Mouse (Mus musculus): ENCODE data around the gene Fam129a.

The Fam129a gene

DNA sequence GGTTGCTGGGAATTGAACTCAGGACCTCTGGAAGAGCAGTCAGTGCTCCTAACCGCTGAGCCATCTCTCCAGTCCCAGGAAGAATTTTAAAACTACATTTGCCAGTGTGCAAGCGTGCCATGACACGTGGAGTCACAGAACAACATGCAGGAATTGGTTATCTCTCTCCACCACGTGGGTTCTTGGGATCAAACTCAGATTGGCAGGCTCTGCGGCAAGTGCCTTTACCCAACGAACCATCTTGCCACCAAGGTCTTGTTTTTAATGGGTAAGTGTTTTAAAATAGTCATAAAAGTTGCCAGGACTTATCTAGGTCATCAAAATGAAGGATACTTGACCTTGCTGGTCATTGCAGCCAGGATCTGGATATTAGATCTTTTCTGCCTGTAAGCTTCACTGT, 187.3 kb downstream of the Fam129a start:
- H3K9me3 ChIP-seq (ENCODE audit: low read length), result no peaks in the 10 kb centered on the region
- no peak overlapping the region for H3K4me3 ChIP-seq (replicated peaks; ENCODE audit: low read length)
- TF ChIP-seq POU5F1 (IDR thresholded peaks at IDR 0.05; ENCODE audit: borderline replicate concordance, low read length) (no peak), NANOG (IDR thresholded peaks at IDR 0.05; ENCODE audit: borderline replicate concordance, low read length) (no peak), CTCF (conservative IDR thresholded peaks at IDR 0.05; ENCODE audit: low read length) (no peak)
- peaks cover 27% of the 10 kb centered on the region for H3K4me1 ChIP-seq (replicated peaks; ENCODE audit: low read depth, low read length)
- H3K36me3 ChIP-seq (ENCODE audit: insufficient read depth, low read length), result peaks cover 23% of the 10 kb centered on the region
- H3K27me3 ChIP-seq (ENCODE audit: insufficient read depth, low read length), result no peaks in the 10 kb centered on the region

DNA sequence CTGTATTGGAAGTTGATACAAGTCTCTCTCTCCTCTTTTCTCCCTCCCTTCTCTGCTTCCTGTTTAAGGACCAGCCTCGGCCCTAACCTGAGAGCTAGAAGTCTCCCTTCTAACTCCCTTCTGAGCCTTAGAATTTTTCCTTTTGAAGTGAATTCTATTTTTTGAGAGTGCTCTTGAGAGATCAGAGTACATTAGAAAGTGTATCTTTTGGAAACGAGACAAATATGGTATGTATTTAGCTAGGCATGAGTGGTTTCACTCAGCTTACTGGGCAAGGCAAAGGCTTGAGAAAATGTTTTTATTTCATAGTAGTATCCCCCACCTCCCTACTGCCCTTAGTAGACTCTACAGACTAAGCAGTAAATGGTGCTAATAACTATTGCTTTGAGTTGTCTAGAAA, 188.0 kb downstream of the Fam129a start:
- Histone ChIP-seq H3K36me3 (ENCODE audit: insufficient read depth, low read length) (peaks cover 23% of the 10 kb centered on the region), H3K4me3 (replicated peaks; ENCODE audit: low read length) (no peak overlapping the region), H3K4me1 (replicated peaks; ENCODE audit: low read depth, low read length) (peaks cover 26% of the 10 kb centered on the region), H3K9me3 (ENCODE audit: low read length) (no peaks in the 10 kb centered on the region), H3K27me3 (ENCODE audit: insufficient read depth, low read length) (no peaks in the 10 kb centered on the region)
- TF ChIP-seq CTCF (conservative IDR thresholded peaks at IDR 0.05; ENCODE audit: low read length) (no peak), NANOG (IDR thresholded peaks at IDR 0.05; ENCODE audit: borderline replicate concordance, low read length) (no peak)

DNA sequence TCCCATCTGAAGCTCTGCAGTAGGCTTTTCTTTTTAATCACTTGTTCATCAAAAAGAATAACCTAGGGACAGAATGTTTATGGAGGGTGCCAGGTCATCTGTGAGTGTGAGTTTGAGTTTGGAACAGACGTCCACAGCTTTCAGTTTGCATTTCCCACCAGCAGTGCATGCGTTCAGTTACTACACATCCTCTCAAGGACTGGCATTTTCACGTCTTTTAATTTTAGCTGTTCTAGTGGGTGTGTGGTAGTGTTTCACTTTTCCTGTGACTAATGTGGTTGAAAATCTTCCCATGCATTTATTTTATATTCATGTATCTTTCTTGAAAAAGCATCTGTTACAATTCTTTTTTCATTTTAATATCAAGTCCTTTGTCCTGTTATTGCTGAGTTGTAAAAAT, 193.2 kb downstream of the Fam129a start:
- H3K36me3 ChIP-seq (ENCODE audit: insufficient read depth, low read length), result peaks cover 23% of the 10 kb centered on the region
- H3K9me3 ChIP-seq (ENCODE audit: low read length), result no peaks in the 10 kb centered on the region
- H3K4me3 ChIP-seq (replicated peaks; ENCODE audit: low read length), result no peak overlapping the region
- no peaks in the 10 kb centered on the region for H3K27me3 ChIP-seq (ENCODE audit: insufficient read depth, low read length)
- no peaks in the 10 kb centered on the region for H3K4me1 ChIP-seq (replicated peaks; ENCODE audit: low read depth, low read length)
- TF ChIP-seq POU5F1 (IDR thresholded peaks at IDR 0.05; ENCODE audit: borderline replicate concordance, low read length), result no peak
- no peak for TF ChIP-seq NANOG (IDR thresholded peaks at IDR 0.05; ENCODE audit: borderline replicate concordance, low read length)
- TF ChIP-seq CTCF (conservative IDR thresholded peaks at IDR 0.05; ENCODE audit: low read length), result no peak

DNA sequence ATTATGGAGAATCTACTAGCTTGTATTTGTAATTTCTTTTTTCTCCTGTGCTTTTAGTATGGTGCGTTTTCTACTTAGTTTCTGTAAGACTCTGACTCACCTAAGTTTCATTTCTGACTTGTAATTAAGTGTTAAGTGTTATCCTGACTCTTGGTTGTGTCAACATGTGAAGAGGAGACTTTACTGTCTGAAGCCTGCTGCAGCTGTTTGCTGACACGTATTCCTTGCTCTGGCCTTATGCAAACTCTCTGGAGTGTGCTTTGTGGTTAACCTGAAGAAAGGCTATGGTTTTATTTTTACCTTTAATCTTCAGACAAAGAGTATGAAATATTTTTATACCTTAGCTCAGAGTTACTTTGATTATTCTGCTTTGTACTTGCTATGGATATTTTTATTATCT, 195.2 kb downstream of the Fam129a start:
- TF ChIP-seq CTCF (conservative IDR thresholded peaks at IDR 0.05; ENCODE audit: low read length), result no peak
- TF ChIP-seq NANOG (IDR thresholded peaks at IDR 0.05; ENCODE audit: borderline replicate concordance, low read length), result no peak
- no peak for TF ChIP-seq POU5F1 (IDR thresholded peaks at IDR 0.05; ENCODE audit: borderline replicate concordance, low read length)
- no peaks in the 10 kb centered on the region for H3K27me3 ChIP-seq (ENCODE audit: insufficient read depth, low read length)
- no peaks in the 10 kb centered on the region for H3K9me3 ChIP-seq (ENCODE audit: low read length)
- no peak overlapping the region for H3K4me3 ChIP-seq (replicated peaks; ENCODE audit: low read length)
- H3K4me1 ChIP-seq (replicated peaks; ENCODE audit: low read depth, low read length), result no peaks in the 10 kb centered on the region
- H3K36me3 ChIP-seq (ENCODE audit: insufficient read depth, low read length), result peaks cover 19% of the 10 kb centered on the region

- Histone ChIP-seq H3K4me3 (replicated peaks; ENCODE audit: low read length) (no peak overlapping the region), H3K27me3 (ENCODE audit: insufficient read depth, low read length) (no peaks in the 10 kb centered on the region), H3K36me3 (ENCODE audit: insufficient read depth, low read length) (peaks cover 21% of the 10 kb centered on the region), H3K9me3 (ENCODE audit: low read length) (no peaks in the 10 kb centered on the region), H3K4me1 (replicated peaks; ENCODE audit: low read depth, low read length) (no peaks in the 10 kb centered on the region)
- TF ChIP-seq CTCF (conservative IDR thresholded peaks at IDR 0.05; ENCODE audit: low read length) (peak; percentile 82), NANOG (IDR thresholded peaks at IDR 0.05; ENCODE audit: borderline replicate concordance, low read length) (no peak), POU5F1 (IDR thresholded peaks at IDR 0.05; ENCODE audit: borderline replicate concordance, low read length) (no peak)
Observed at GRCm38 (mm10) chr1:151766976-151767654, 196.1 kb downstream of the Fam129a start.

DNA sequence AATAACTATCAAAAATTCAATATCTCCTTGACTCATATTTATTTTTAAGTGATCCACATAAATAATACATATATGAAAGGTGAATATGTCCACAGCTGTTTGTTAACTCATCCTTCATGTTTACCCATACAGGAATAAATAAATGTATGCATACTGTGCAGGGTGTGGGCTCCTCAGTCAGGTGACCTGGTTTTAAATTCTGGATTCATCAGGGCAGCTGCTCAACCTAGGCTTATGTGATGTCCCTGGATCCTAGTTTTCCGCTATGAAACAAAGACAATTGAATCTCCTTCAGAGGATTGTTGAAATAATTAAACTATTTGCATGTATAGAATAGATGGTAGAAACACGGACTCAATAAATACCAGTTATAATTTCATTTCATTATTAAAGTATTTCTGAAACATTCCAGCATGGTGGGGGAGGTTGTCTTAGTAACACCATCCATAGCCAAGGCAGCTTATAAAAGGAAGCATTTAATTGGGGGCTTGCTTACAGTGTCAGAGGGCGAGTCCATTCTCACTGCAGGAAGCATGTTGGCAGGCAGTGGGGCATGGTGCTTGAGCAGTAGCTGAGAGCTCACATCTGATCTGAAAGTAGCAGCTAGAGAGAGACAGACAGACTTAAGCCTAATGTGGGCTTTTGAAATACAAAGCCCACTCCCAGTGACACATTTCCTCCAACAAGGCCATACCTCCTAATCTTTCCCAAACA, 198.4 kb downstream of the Fam129a start:
- Histone ChIP-seq H3K9me3 (ENCODE audit: low read length) (no peaks in the 10 kb centered on the region), H3K36me3 (ENCODE audit: insufficient read depth, low read length) (peaks cover 30% of the 10 kb centered on the region)
- no peak for TF ChIP-seq POU5F1 (IDR thresholded peaks at IDR 0.05; ENCODE audit: borderline replicate concordance, low read length)

More for the DNA sequence above, 198.4 kb downstream of the Fam129a start:
- no peaks in the 10 kb centered on the region for H3K4me1 ChIP-seq (replicated peaks; ENCODE audit: low read depth, low read length)
- H3K4me3 ChIP-seq (replicated peaks; ENCODE audit: low read length), result no peak overlapping the region
- no peaks in the 10 kb centered on the region for H3K27me3 ChIP-seq (ENCODE audit: insufficient read depth, low read length)

All from E14TG2a.4 (cell line).